Mouse (Mus musculus) lung, adult 2 months (tissue): Measurements from ENCODE around the gene Dph3.

ENCODE experiments used
- CTCF ChIP-seq: fragments of 200-500 bp; IDR thresholded peaks from 2 replicates; pipeline ENCODE4 v1.5.1; 2011; ENCODE audit warnings: mild to moderate bottlenecking, low read length, control low read depth; ENCODE audit not compliant: insufficient read depth
- POLR2A ChIP-seq: fragments of 200-500 bp; IDR thresholded peaks from 2 replicates; pipeline ENCODE4 v1.6.1; 2011; ENCODE audit warnings: low read depth, mild to moderate bottlenecking, control low read depth, low read length, borderline replicate concordance; ENCODE audit errors: extremely low read depth

DNA sequence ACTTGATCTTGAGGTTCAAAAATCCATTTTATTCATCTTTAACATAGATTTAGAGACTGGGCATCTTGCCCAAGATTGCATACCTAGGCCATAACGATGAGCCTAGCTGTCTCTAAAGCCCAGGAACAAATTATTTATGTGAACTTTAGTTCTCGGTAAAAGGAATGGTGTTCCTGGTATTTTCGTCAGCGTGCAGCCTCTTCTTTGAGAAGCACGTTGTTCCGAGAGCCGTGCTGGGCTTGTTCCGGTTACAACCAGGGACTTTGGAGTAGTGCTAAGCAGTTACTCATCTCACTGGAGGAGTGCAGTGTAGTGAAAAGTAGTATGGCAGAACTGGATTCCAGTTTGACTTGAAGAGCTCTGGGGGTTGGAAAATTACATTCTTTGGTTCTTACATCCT lies 697 bp upstream of the Dph3 start:
- TF ChIP-seq CTCF, result no peak
- TF ChIP-seq POLR2A, result no peak
